Mouse (Mus musculus) lung, adult 2 months (tissue): ENCODE results near the gene Olfr95.

Experiments used
- CTCF ChIP-seq: fragments of 200-500 bp; IDR thresholded peaks from 2 replicates; pipeline ENCODE4 v1.5.1; 2011; ENCODE audit warnings: mild to moderate bottlenecking, low read length, control low read depth; ENCODE audit not compliant: insufficient read depth
- POLR2A ChIP-seq: fragments of 200-500 bp; IDR thresholded peaks from 2 replicates; pipeline ENCODE4 v1.6.1; 2011; ENCODE audit warnings: low read depth, mild to moderate bottlenecking, control low read depth, low read length, borderline replicate concordance; ENCODE audit errors: extremely low read depth

DNA sequence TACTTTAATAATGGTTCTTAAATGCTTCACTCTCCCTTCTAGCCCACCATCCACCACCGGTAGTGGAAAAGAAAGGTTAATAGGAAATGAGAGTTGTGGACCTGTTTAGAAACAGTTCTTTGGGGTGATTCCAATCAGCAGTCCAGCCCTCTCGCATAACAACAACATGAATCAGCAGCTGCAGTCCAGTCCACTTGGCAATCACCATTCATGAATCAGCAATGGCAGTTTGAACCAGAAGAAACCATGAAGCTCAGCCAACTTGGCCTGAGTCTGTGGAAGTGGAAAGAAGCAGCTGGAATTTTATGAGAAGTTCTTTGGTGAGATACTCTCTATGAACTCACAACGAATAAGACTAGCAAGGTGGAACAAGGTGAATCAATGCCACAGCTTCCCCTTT lies 5.6 kb upstream of the Olfr95 start:
- TF ChIP-seq CTCF (no peak), POLR2A (no peak)
